Mouse (Mus musculus): Measurements from ENCODE around the gene Whrn. TPM values are rescaled to one million over a fixed set of nuclear protein-coding genes. Genes with fewer than 3 reads are reported as not detected.

Whrn gene
- polyA plus RNA-seq, 1 experiment from 2014 or later = 3.8 TPM

DNA sequence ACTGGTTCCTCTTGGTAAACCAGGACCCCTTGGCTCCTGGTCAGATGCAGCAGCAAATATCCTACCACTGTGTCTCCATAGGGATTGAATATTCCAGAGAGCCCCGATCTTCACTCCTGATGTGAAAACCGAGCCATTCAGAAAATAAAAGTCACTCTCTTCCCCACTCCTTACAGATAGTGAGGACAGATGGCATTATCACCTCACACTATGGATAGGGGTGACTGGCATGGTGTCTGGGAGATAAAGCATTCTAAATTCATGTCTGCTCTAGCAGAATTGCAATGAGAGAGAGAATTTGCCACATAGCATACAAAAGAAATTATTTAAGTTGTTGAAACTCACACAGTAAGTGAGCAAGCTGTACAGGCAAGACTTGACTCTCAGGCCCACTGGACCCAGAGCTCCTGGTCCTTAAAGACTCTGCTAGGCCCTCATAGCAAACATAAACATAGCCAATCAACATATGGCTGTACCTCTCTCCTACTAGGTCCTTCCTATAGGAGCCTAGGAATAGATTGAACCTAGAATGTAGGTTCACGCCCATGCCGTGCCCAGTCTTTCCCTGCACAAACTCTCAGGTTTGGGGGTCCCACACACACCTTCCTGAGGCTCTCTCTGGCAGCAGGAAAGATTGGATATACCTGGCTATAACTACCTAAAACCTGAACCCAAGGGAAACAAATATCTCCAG lies 113.0 kb downstream of the Whrn start:
- DNase-seq (ENCODE audit: low spot score) (no peak), ATAC-seq (replicated peaks; ENCODE audit: insufficient number of reproducible peaks, low FRiP score, low TSS enrichment, low read depth) (no peak)
- Histone ChIP-seq H3K4me1 (ENCODE audit: control insufficient read depth, insufficient read depth, low read length) (no peaks in the 10 kb centered on the region), H3K4me2 (ENCODE audit: low read depth, low read length) (no peak overlapping the region), H3K27ac (replicated peaks; ENCODE audit: low read depth, low read length) (no peak overlapping the region), H3K4me3 (ENCODE audit: low read depth, low read length) (no peak overlapping the region), H3K36me3 (replicated peaks; ENCODE audit: control insufficient read depth, insufficient read depth, low read depth, low read length) (peaks cover 2% of the 10 kb centered on the region), H3K27me3 (ENCODE audit: control insufficient read depth, insufficient read depth, low read length) (no peaks in the 10 kb centered on the region), H3K9ac (replicated peaks; ENCODE audit: low read length) (no peak overlapping the region), H3K9me3 (replicated peaks; ENCODE audit: control insufficient read depth, low read length) (no peaks in the 10 kb centered on the region)
- 90% methylated on average over 4 of the region's 4 CpGs for WGBS

DNA sequence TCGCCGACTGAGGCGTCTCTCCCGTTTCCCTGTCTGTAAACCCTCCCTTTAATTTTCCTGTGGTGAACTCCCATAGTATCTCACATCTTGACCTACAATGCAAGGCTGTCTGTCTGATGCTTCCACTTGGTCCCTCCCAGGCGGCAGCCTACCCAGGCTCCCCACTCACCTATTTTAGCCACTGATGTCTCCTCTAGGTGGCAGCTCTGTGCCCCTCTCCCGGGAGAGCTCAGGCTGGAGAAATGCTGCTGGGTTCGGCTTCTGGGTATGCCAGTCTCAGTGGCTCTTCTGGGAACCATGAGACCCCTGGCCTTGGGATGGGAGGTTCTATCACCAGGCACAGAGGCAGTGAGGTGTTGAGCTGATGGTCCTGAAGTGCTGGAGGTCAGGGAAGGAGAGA lies 118.3 kb downstream of the Whrn start:
- ATAC-seq (replicated peaks; ENCODE audit: insufficient number of reproducible peaks, low FRiP score, low TSS enrichment, low read depth) (no peak), DNase-seq (ENCODE audit: low spot score) (no peak)
- no peaks in the 10 kb centered on the region for H3K27me3 ChIP-seq (ENCODE audit: control insufficient read depth, insufficient read depth, low read length)
- no peak overlapping the region for H3K9ac ChIP-seq (replicated peaks; ENCODE audit: low read length)
- no peak overlapping the region for H3K27ac ChIP-seq (replicated peaks; ENCODE audit: low read depth, low read length)
- WGBS = 67% methylated on average over 7 of the region's 7 CpGs
- H3K9me3 ChIP-seq (replicated peaks; ENCODE audit: control insufficient read depth, low read length) = no peaks in the 10 kb centered on the region
- H3K36me3 ChIP-seq (replicated peaks; ENCODE audit: control insufficient read depth, insufficient read depth, low read depth, low read length) = peaks cover 2% of the 10 kb centered on the region
- no peak overlapping the region for H3K4me3 ChIP-seq (ENCODE audit: low read depth, low read length)
- no peak overlapping the region for H3K4me2 ChIP-seq (ENCODE audit: low read depth, low read length)
- H3K4me1 ChIP-seq (ENCODE audit: control insufficient read depth, insufficient read depth, low read length) = no peaks in the 10 kb centered on the region

DNA sequence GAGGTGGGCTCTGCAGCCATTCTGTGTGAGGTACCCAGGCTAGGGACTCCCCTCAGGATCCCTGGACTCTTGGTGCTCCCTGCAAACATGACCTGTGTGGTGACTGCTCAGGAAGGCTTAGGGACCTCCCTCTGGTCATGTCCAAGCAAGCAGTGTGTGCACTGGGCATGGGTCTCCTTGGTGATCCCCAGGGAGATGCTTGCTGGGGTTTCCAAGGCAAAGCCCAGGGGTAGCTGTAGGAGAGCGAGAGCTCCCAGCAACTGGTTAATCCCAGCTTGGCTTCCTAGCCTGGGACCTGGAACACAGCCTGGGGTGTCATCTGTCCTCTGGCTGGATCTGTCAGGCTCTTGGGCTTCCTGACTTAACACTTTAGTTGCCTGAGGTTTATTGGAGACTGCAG lies 120.4 kb downstream of the Whrn start:
- H3K4me2 ChIP-seq (ENCODE audit: low read depth, low read length) = no peak overlapping the region
- ATAC-seq (replicated peaks; ENCODE audit: insufficient number of reproducible peaks, low FRiP score, low TSS enrichment, low read depth) (no peak), DNase-seq (ENCODE audit: low spot score) (no peak)
- H3K27me3 ChIP-seq (ENCODE audit: control insufficient read depth, insufficient read depth, low read length) = no peaks in the 10 kb centered on the region
- no peaks in the 10 kb centered on the region for H3K4me1 ChIP-seq (ENCODE audit: control insufficient read depth, insufficient read depth, low read length)
- H3K4me3 ChIP-seq (ENCODE audit: low read depth, low read length) = no peak overlapping the region
- WGBS = 67% methylated on average over 1 of the region's 1 CpGs
- H3K9ac ChIP-seq (replicated peaks; ENCODE audit: low read length) = no peak overlapping the region
- no peak overlapping the region for H3K27ac ChIP-seq (replicated peaks; ENCODE audit: low read depth, low read length)
- H3K36me3 ChIP-seq (replicated peaks; ENCODE audit: control insufficient read depth, insufficient read depth, low read depth, low read length) = peaks cover 2% of the 10 kb centered on the region
- no peaks in the 10 kb centered on the region for H3K9me3 ChIP-seq (replicated peaks; ENCODE audit: control insufficient read depth, low read length)

GRCm38 (mm10) chr4:63374331-63374730 lies 121.5 kb downstream of the Whrn start:
- Histone ChIP-seq H3K4me2 (ENCODE audit: low read depth, low read length) (no peak overlapping the region), H3K27me3 (ENCODE audit: control insufficient read depth, insufficient read depth, low read length) (no peaks in the 10 kb centered on the region), H3K4me3 (ENCODE audit: low read depth, low read length) (no peak overlapping the region), H3K9me3 (replicated peaks; ENCODE audit: control insufficient read depth, low read length) (no peaks in the 10 kb centered on the region), H3K36me3 (replicated peaks; ENCODE audit: control insufficient read depth, insufficient read depth, low read depth, low read length) (peaks cover 2% of the 10 kb centered on the region), H3K4me1 (ENCODE audit: control insufficient read depth, insufficient read depth, low read length) (no peaks in the 10 kb centered on the region), H3K9ac (replicated peaks; ENCODE audit: low read length) (no peak overlapping the region), H3K27ac (replicated peaks; ENCODE audit: low read depth, low read length) (no peak overlapping the region)
- ATAC-seq (replicated peaks; ENCODE audit: insufficient number of reproducible peaks, low FRiP score, low TSS enrichment, low read depth) = no peak
- whole genome bisulfite sequencing = 84% methylated on average over 12 of the region's 12 CpGs
- no peak for DNase-seq (ENCODE audit: low spot score)

- Histone ChIP-seq H3K27ac (replicated peaks; ENCODE audit: low read depth, low read length) (no peak overlapping the region), H3K27me3 (ENCODE audit: control insufficient read depth, insufficient read depth, low read length) (no peaks in the 10 kb centered on the region), H3K4me1 (ENCODE audit: control insufficient read depth, insufficient read depth, low read length) (no peaks in the 10 kb centered on the region), H3K36me3 (replicated peaks; ENCODE audit: control insufficient read depth, insufficient read depth, low read depth, low read length) (no peaks in the 10 kb centered on the region; the same call in none of the 2 replicates), H3K4me3 (ENCODE audit: low read depth, low read length) (no peak overlapping the region), H3K4me2 (ENCODE audit: low read depth, low read length) (no peak overlapping the region), H3K9ac (replicated peaks; ENCODE audit: low read length) (no peak overlapping the region), H3K9me3 (replicated peaks; ENCODE audit: control insufficient read depth, low read length) (no peaks in the 10 kb centered on the region)
- no peak for ATAC-seq (replicated peaks; ENCODE audit: insufficient number of reproducible peaks, low FRiP score, low TSS enrichment, low read depth)
- 93% methylated on average over 8 of the region's 8 CpGs for WGBS
- DNase-seq (ENCODE audit: low spot score) = no peak
Observed at GRCm38 (mm10) chr4:63373404-63373803, 122.4 kb downstream of the Whrn start.

DNA sequence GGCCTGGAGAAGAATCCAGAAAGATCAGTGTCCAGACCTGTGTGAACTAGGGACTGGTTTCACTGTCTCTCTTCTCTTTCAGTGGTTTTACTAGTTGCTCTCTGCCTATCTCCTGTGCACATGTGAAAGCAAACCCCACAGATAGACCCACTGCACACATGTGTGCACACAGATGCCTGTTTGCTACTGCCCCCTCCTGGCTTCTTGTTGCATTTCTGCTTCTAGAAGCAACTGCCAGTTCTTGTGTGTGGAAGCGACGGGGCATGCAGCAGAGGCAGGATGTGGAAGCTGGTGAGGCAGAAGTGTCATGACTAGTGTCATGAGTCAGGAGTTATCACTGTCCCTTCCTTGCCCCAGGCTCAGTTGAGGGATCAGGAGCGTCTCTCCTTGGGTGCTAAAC lies 123.9 kb downstream of the Whrn start:
- Histone ChIP-seq H3K36me3 (replicated peaks; ENCODE audit: control insufficient read depth, insufficient read depth, low read depth, low read length) (no peaks in the 10 kb centered on the region; the same call in none of the 2 replicates), H3K9ac (replicated peaks; ENCODE audit: low read length) (no peak overlapping the region), H3K9me3 (replicated peaks; ENCODE audit: control insufficient read depth, low read length) (no peaks in the 10 kb centered on the region), H3K4me1 (ENCODE audit: control insufficient read depth, insufficient read depth, low read length) (no peaks in the 10 kb centered on the region), H3K27ac (replicated peaks; ENCODE audit: low read depth, low read length) (no peak overlapping the region), H3K4me2 (ENCODE audit: low read depth, low read length) (no peak overlapping the region), H3K4me3 (ENCODE audit: low read depth, low read length) (no peak overlapping the region), H3K27me3 (ENCODE audit: control insufficient read depth, insufficient read depth, low read length) (no peaks in the 10 kb centered on the region)
- 58% methylated on average over 3 of the region's 3 CpGs for WGBS
- DNase-seq (ENCODE audit: low spot score) (peak; percentile 63), ATAC-seq (replicated peaks; ENCODE audit: insufficient number of reproducible peaks, low FRiP score, low TSS enrichment, low read depth) (no peak)

DNA sequence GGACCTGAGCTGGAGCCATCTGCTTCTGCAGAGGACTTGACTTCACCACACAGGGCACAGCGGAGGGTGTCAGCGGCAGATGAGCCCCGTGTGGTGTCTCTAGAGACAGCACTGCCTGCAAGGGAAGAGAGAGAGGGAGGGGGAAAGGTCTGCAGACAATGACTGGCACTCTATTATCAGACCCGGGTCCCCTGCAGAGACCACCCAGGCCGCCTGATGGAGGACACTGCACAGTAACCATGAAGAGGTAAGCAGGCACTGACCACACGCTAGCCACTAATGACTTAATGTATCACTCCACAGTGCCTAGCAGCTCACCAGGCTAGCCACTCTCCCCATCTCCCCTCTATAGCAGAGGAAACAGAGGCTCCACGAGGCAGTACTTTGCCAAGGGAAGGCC lies 124.9 kb downstream of the Whrn start:
- Histone ChIP-seq H3K36me3 (replicated peaks; ENCODE audit: control insufficient read depth, insufficient read depth, low read depth, low read length) (no peaks in the 10 kb centered on the region; the same call in 1 of the 2 replicates), H3K27me3 (ENCODE audit: control insufficient read depth, insufficient read depth, low read length) (no peaks in the 10 kb centered on the region), H3K4me1 (ENCODE audit: control insufficient read depth, insufficient read depth, low read length) (no peaks in the 10 kb centered on the region), H3K27ac (replicated peaks; ENCODE audit: low read depth, low read length) (no peak overlapping the region), H3K4me2 (ENCODE audit: low read depth, low read length) (no peak overlapping the region), H3K9me3 (replicated peaks; ENCODE audit: control insufficient read depth, low read length) (no peaks in the 10 kb centered on the region), H3K4me3 (ENCODE audit: low read depth, low read length) (no peak overlapping the region), H3K9ac (replicated peaks; ENCODE audit: low read length) (no peak overlapping the region)
- DNase-seq (ENCODE audit: low spot score) = no peak
- 42% methylated on average over 7 of the region's 7 CpGs for WGBS
- ATAC-seq (replicated peaks; ENCODE audit: insufficient number of reproducible peaks, low FRiP score, low TSS enrichment, low read depth) = no peak

- Histone ChIP-seq H3K9ac (replicated peaks; ENCODE audit: low read length) (no peak overlapping the region), H3K4me3 (ENCODE audit: low read depth, low read length) (no peak overlapping the region), H3K27ac (replicated peaks; ENCODE audit: low read depth, low read length) (no peak overlapping the region), H3K4me1 (ENCODE audit: control insufficient read depth, insufficient read depth, low read length) (no peaks in the 10 kb centered on the region), H3K27me3 (ENCODE audit: control insufficient read depth, insufficient read depth, low read length) (no peaks in the 10 kb centered on the region), H3K4me2 (ENCODE audit: low read depth, low read length) (no peak overlapping the region), H3K36me3 (replicated peaks; ENCODE audit: control insufficient read depth, insufficient read depth, low read depth, low read length) (no peaks in the 10 kb centered on the region; the same call in 1 of the 2 replicates), H3K9me3 (replicated peaks; ENCODE audit: control insufficient read depth, low read length) (no peaks in the 10 kb centered on the region)
- 18% methylated on average over 4 of the region's 4 CpGs for WGBS
- ATAC-seq (replicated peaks; ENCODE audit: insufficient number of reproducible peaks, low FRiP score, low TSS enrichment, low read depth) = 0 out of 2 replicates have a peak, but pooled peaks have one; percentile 27
- peak; percentile 85 for DNase-seq (ENCODE audit: low spot score)
Observed at GRCm38 (mm10) chr4:63368577-63368976, 127.2 kb downstream of the Whrn start.
